Mouse (Mus musculus) liver, postnatal 0 days (tissue): ENCODE measurements around the gene Cyp27b1.

Source experiments
- CTCF ChIP-seq: sonication (generic); IDR thresholded peaks from 2 replicates; pipeline ENCODE4 v1.5.1; 2016; ENCODE audit warnings: antibody characterized with exemption, low read depth
- EP300 ChIP-seq: IDR thresholded peaks from 2 replicates; pipeline ENCODE4 v1.6.1; 2016; ENCODE audit warnings: antibody characterized with exemption, low read depth, mild to moderate bottlenecking

DNA sequence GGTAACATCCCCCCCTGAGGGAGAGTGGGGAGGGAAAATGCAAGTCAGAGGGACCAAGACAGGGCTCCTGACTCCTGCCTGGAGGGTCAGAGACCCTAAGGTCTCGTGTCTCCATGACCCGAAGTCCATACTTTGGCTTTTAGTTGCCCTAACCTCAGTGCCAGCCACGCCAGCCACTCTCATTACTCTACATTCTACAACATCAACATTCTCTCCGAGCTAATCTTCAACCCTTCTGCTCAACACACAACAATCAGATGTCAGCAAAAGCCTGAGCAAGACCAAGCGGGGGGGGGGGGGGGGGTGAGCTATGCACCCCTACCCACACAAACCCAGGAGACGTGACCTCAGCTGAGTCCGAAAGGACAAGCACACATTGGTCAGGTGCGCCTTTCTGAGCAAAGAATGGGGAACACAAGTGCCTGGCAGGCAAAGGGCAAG is 14.7 kb upstream of the Cyp27b1 start:
- TF ChIP-seq EP300 (no peak), CTCF (no peak)
